Mouse (Mus musculus): ENCODE measurements around the gene Mboat2. TPM values are rescaled to one million over a fixed set of nuclear protein-coding genes. Genes with fewer than 3 reads are reported as not detected.

Mboat2 gene
- total and polyA plus RNA-seq, 3 experiments = 0.39 to 4.0 (median 0.76) TPM

DNA sequence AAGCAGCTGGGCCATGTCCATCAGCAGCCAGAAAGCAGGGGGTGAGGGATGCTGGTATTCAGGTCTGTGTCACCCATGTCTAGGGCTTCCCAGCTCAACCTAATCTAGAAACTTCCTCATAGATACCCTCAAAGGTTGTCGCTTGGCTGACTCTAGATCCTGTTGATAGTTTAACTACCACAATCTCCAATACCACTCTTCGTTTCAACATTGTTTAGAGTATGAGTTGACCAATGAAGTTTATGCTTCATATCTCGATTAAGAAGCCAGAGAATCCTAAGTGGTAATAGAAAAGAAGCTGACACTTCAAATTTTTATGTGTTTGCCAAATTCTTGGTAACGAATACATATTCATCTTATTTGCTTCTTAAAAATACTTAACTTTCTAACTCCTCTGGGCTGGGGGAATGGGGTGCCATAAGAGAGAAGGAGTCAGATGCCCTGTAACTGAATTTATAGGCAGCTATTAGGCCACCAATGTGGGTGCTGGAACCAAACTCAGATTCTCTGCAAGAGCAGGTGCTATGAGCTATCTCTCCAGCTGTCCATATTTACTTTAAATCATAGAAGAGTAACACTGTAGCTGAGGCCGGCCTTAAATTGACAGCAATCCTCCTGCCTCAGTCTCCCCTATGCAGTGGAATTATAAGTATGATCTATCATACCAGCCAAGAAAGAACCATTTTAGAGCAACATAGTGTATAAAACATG lies 141.0 kb downstream of the Mboat2 start:
- Histone ChIP-seq H3K9ac (ENCODE audit: insufficient read depth, low read depth) (no peak overlapping the region), H3K4me3 (replicated peaks in 1 of 3; ENCODE audit: low read depth in 2 of 3, low read length in 2 of 3, poor library complexity in 1 of 3) (no peak overlapping the region), H3K79me2 (replicated peaks; ENCODE audit: control insufficient read depth, extremely low read depth, insufficient read depth, poor library complexity, severe bottlenecking) (peaks cover 10% of the 10 kb centered on the region), H3K27me3 (replicated peaks) (no peaks in the 10 kb centered on the region), H3K4me2 (ENCODE audit: insufficient read depth, low read depth, poor library complexity, severe bottlenecking) (no peak overlapping the region), H3K27ac (ENCODE audit: insufficient read depth, low read depth) (no peak overlapping the region), H3K4me1 (ENCODE audit: control insufficient read depth in 1 of 2, insufficient read depth in 2 of 2) (peaks cover 5 to 26% of the 10 kb centered on the region in 2 experiments), H3K9me3 (replicated peaks; ENCODE audit: low read length) (no peaks in the 10 kb centered on the region), H3K36me3 (replicated peaks in 1 of 2; ENCODE audit: control insufficient read depth in 1 of 2, insufficient read depth in 1 of 2, low read length in 1 of 2) (peaks cover 0 to 3% of the 10 kb centered on the region in 2 experiments)
- no peak for TF ChIP-seq ETS1 (conservative IDR thresholded peaks at IDR 0.05; ENCODE audit: low read depth, low read length)
- no peak for TF ChIP-seq JUN (IDR thresholded peaks at IDR 0.05; ENCODE audit: insufficient read depth, low read depth, low read length)
- dilution Hi-C loops (cut with MboI; ENCODE audit: extremely low pct_ligation_motif_present, extremely low pct_unique_long_range_greater_than_20kb, low sequenced_read_pairs) = no loop called here
- in situ Hi-C loops (cut with MboI; ENCODE audit: low pct_ligation_motif_present, low pct_unique_long_range_greater_than_20kb, low sequenced_read_pairs) = loop anchor here (25.0 kb wide), 2 partner anchors 359 to 484 kb away; partner anchors contain the start of gene Taf1b
- DNase-seq (ENCODE audit: extremely low read depth) = no peak

DNA sequence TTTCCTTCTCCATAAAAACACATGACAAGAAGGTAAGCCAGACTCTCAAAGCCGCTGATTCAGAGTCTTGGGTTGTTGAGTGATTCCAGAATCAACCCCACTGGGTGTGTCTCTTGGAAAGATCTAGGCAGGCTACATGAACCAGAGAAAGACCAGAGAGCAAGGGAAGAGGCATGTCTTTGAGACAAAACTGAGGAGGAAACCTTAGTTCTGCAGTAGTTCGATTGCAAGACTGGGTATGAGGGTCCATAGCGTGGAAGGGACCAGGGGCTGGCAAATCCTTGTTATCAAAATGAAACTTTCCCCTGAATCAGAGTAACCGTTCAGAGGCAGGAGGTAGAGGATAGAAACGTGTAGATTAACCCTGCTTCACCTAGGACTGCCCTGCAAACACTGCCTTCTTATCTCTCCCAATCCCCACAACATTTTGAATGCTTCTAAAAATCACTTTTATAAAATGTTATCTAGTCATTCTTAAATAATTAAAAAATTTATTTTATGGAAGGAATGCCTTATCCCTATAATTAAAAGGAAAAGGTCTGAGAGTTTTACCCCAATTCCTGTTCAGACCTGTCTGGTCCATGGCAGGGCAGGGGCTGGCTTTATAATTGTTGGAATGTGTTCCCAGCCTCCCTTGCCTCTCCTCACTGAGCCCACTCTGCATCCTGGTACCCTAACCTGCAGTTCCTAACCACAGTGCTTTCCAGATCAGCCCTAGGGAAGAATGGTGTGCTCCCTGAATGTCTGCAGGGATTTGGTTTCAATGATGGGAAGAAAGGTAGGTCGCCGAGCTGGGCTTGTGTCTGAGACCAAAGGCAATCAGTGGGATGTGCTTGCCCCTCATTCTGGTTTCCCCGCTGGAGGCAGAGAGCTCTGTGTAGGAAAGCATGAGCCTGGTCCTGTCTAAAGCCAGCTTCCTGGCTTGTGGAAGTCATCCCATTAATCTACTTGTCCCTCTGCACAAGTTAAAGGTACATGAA lies 142.0 kb downstream of the Mboat2 start:
- dilution Hi-C loops (cut with MboI; ENCODE audit: extremely low pct_ligation_motif_present, extremely low pct_unique_long_range_greater_than_20kb, low sequenced_read_pairs) (no loop called here), in situ Hi-C loops (cut with MboI; ENCODE audit: low pct_ligation_motif_present, low pct_unique_long_range_greater_than_20kb, low sequenced_read_pairs) (loop anchor here (25.0 kb wide), 2 partner anchors 360 to 485 kb away; partner anchors contain the start of gene Taf1b)
- H3K27me3 ChIP-seq (replicated peaks) = no peaks in the 10 kb centered on the region
- DNase-seq (ENCODE audit: extremely low read depth) = no peak
- no peak for TF ChIP-seq HCFC1 (IDR thresholded peaks at IDR 0.05; ENCODE audit: low read depth, low read length)
- TF ChIP-seq POLR2A (IDR thresholded peaks at IDR 0.05; ENCODE audit: low read depth, low read length) = no peak
- no peak for TF ChIP-seq GABPA (IDR thresholded peaks at IDR 0.05; ENCODE audit: insufficient replicate concordance, low read depth, low read length)
- TF ChIP-seq RAD21 (IDR thresholded peaks at IDR 0.05; ENCODE audit: low read depth, low read length) = no peak
- no peak for TF ChIP-seq UBTF (IDR thresholded peaks at IDR 0.05; ENCODE audit: low read depth, low read length)
- no peak for TF ChIP-seq EP300 (IDR thresholded peaks at IDR 0.05; ENCODE audit: low read length)
- no peak for TF ChIP-seq CTCF (conservative IDR thresholded peaks at IDR 0.05 in 1 of 2, IDR thresholded peaks at IDR 0.05 in 1 of 2; ENCODE audit: low read depth in 2 of 2, low read length in 2 of 2)
- no peak for TF ChIP-seq ZKSCAN1 (IDR thresholded peaks at IDR 0.05; ENCODE audit: borderline replicate concordance, low read depth, low read length)
- TF ChIP-seq POLR2AphosphoS2 (IDR thresholded peaks at IDR 0.05; ENCODE audit: low read depth, low read length) = no peak
- no peak for TF ChIP-seq NRF1 (IDR thresholded peaks at IDR 0.05; ENCODE audit: low read depth, low read length)
- no peak for TF ChIP-seq MAX (IDR thresholded peaks at IDR 0.05; ENCODE audit: low read length)
- TF ChIP-seq RCOR1 (conservative IDR thresholded peaks at IDR 0.05; ENCODE audit: low read depth, low read length) = no peak
- TF ChIP-seq USF1 (IDR thresholded peaks at IDR 0.05; ENCODE audit: low read depth, low read length) = no peak
- TF ChIP-seq MAZ (IDR thresholded peaks at IDR 0.05; ENCODE audit: low read depth, low read length) = no peak
- no peak for TF ChIP-seq MYC (IDR thresholded peaks at IDR 0.05; ENCODE audit: low read depth, low read length)
- TF ChIP-seq CHD1 (IDR thresholded peaks at IDR 0.05; ENCODE audit: low read depth, low read length) = no peak
- H3K4me3 ChIP-seq (replicated peaks in 1 of 3; ENCODE audit: low read depth in 2 of 3, low read length in 2 of 3, poor library complexity in 1 of 3) = no peak overlapping the region
- H3K27ac ChIP-seq (ENCODE audit: insufficient read depth, low read depth) = no peak overlapping the region
- no peak overlapping the region for H3K4me2 ChIP-seq (ENCODE audit: insufficient read depth, low read depth, poor library complexity, severe bottlenecking)
- H3K4me1 ChIP-seq (ENCODE audit: control insufficient read depth in 1 of 2, insufficient read depth in 2 of 2) = peaks cover 5 to 36% of the 10 kb centered on the region in 2 experiments
- peaks cover 3 to 14% of the 10 kb centered on the region in 2 experiments for H3K36me3 ChIP-seq (replicated peaks in 1 of 2; ENCODE audit: control insufficient read depth in 1 of 2, insufficient read depth in 1 of 2, low read length in 1 of 2)
- no peaks in the 10 kb centered on the region for H3K9me3 ChIP-seq (replicated peaks; ENCODE audit: low read length)
- H3K9ac ChIP-seq (ENCODE audit: insufficient read depth, low read depth) = no peak overlapping the region
- peaks cover 20% of the 10 kb centered on the region for H3K79me2 ChIP-seq (replicated peaks; ENCODE audit: control insufficient read depth, extremely low read depth, insufficient read depth, poor library complexity, severe bottlenecking)

Measured in CH12.LX (cell line).